Mouse (Mus musculus): ENCODE measurements around the gene Ppm1n. TPM values are rescaled to one million over a fixed set of nuclear protein-coding genes. Genes with fewer than 3 reads are reported as not detected.

The Ppm1n gene
- 0.05 TPM in 1 of 2 replicates, not detected in the other for polyA plus RNA-seq (2015; fragmentation: Nextera tagmentation; extraction: Ambion mirVana)

DNA sequence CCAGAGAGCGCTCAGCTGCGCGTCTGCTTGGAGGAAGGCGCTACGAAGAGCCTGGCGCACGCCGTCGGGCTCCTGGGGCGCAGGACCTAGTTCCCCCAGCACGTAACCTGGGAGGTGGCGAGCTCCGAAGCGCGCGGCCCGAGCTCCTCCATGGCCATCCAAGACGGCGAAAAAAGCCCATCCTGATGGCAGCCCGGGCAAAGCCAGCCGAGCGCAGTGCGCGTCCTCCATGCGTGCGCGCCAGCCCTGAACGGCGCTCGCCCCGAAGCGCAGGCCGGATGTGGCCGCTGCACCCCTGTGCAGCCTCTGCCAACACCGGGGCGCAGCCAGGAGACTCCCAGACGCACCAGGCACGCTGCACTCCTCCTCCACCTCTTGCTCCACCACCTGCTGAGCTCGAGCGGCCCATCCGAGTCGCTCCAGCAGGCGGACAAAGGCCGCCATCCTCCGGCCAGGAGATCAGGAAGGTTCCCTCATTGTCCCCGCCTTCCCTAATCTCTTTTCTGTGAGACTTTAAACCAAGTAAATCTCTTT, at the start of gene Ppm1n:
Gene Ppm1n (minus strand): TSS at position 484 of the 534 bp plus-strand sequence.
- WGBS (ENCODE audit: insufficient replicate concordance) = 1% methylated on average over 46 of the region's 46 CpGs
- Histone ChIP-seq H3K4me3 (replicated peaks) (0 out of 2 replicates have a peak within 1 kb of the TSS, but pooled peaks have one; percentile 9), H3K4me2 (peak within 1 kb of the TSS; percentile 28), H3K27me3 (peaks cover 81% of the 10 kb centered on the region), H3K27ac (replicated peaks) (no peak within 1 kb of the TSS), H3K9me3 (replicated peaks) (no peaks in the 10 kb centered on the region), H3K36me3 (replicated peaks) (no peaks in the 10 kb centered on the region), H3K4me1 (replicated peaks) (peaks cover 31% of the 10 kb centered on the region), H3K9ac (no peak within 1 kb of the TSS)
- no peak for ATAC-seq (ENCODE audit: insufficient read depth)

DNA sequence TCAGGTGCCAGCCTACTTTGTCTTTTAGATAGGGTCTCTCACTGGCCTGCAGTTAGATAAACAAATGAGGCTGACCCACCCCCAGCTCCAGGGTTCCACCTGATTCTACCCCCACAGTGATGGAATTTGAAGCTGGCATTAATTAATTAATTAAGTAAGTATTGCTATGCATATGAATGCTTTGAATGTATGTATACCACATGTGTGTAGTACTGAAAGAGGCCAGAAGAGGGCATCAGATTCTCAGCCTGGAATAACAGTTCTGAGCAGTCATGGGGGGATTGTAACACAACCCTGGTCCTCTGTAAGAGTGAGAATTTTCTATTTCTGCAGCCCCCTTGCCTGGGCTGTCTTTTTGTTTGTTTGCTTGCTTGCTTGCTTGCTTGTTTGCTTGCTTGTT, 48.6 kb upstream of the Ppm1n start:
- Histone ChIP-seq H3K36me3 (replicated peaks) (no peaks in the 10 kb centered on the region), H3K27ac (replicated peaks) (no peak overlapping the region), H3K4me2 (no peak overlapping the region), H3K9ac (no peak overlapping the region), H3K27me3 (peaks cover 69% of the 10 kb centered on the region), H3K4me1 (replicated peaks) (peaks cover 44% of the 10 kb centered on the region), H3K4me3 (replicated peaks) (no peak overlapping the region), H3K9me3 (replicated peaks) (no peaks in the 10 kb centered on the region)
- ATAC-seq (ENCODE audit: insufficient read depth) = no peak

DNA sequence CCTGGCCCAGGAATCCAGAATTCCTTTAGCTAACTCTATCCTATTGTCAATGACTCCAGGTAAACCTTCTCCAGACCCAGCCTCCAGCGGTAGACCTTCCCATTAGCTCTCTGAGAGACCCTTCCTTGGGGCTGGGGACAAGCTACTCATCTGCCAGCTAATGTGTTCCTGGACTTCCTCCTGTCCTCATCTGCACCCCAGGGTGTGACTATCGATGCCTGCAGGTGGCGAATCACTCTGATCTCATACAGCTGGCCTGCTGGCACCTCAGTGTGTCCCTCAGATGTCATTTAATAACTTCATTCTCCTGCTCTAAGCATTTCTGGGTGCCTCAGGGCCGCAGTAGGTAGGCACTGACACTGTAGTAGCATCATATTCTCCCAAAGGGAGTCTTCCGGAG, 47.9 kb upstream of the Ppm1n start:
- Histone ChIP-seq H3K9ac (no peak overlapping the region), H3K4me1 (replicated peaks) (peaks cover 39% of the 10 kb centered on the region), H3K36me3 (replicated peaks) (no peaks in the 10 kb centered on the region), H3K27ac (replicated peaks) (no peak overlapping the region), H3K27me3 (peaks cover 72% of the 10 kb centered on the region), H3K9me3 (replicated peaks) (no peaks in the 10 kb centered on the region), H3K4me2 (peak overlapping the region; percentile 85; the same call in 1 of the 2 replicates), H3K4me3 (replicated peaks) (no peak overlapping the region)
- 63% methylated on average over 5 of the region's 5 CpGs for WGBS (ENCODE audit: insufficient replicate concordance)
- ATAC-seq (ENCODE audit: insufficient read depth) = no peak

DNA sequence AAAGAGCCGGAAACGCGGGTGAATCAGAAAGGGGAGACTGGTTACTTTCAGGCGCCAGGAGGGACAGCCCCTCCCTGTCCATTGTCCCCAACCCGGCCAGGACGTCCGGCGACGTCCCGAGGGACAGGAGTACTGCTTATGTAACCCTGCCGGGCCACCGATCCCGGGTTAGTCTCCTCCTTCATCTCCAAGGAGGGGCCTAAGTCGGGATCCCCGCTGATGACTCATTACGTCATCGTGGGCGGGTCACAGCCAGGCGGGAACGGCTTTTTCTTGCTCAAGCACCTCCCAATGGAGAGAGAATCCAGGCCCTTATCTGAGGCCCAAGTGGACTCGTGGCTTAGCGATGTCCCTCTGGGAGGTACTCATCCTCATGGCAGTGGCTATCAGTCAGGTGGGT, 47.3 kb upstream of the Ppm1n start:
- Histone ChIP-seq H3K27ac (replicated peaks) (peak overlapping the region; percentile 45; the same call in 1 of the 2 replicates), H3K27me3 (peaks cover 72% of the 10 kb centered on the region), H3K4me1 (replicated peaks) (peaks cover 33% of the 10 kb centered on the region), H3K4me3 (replicated peaks) (peak overlapping the region; percentile 54), H3K4me2 (peak overlapping the region; percentile 85), H3K36me3 (replicated peaks) (no peaks in the 10 kb centered on the region), H3K9ac (peak overlapping the region; percentile 52), H3K9me3 (replicated peaks) (no peaks in the 10 kb centered on the region)
- peak; percentile 68 for ATAC-seq (ENCODE audit: insufficient read depth)
- WGBS (ENCODE audit: insufficient replicate concordance) = under 1% methylated on average over 22 of the region's 22 CpGs

DNA sequence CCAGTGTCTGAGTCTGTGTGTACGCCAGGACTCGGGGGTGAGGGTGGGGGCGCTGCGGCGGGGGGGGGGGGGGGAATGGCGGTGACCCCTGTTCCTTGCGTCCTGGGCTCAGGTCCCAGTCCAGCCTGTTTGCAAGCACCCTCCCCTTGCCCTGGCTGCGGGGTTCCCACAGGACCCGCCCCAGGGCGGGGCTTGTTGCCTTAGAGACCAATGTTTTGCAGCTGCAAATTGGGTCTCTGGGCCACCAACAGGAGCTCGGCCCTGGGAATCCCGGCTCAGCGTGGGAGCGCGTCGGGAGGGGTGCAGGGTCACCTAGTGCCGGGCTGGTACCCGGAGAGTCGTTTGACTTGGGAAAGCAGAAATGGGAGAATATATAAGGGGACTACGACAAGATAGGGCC, 46.5 kb upstream of the Ppm1n start:
- Histone ChIP-seq H3K4me2 (peak overlapping the region; percentile 85), H3K27ac (replicated peaks) (0 out of 2 replicates have a peak overlapping the region, but pooled peaks have one; percentile 45), H3K27me3 (peaks cover 70% of the 10 kb centered on the region), H3K4me1 (replicated peaks) (peaks cover 31% of the 10 kb centered on the region), H3K4me3 (replicated peaks) (peak overlapping the region; percentile 54), H3K9me3 (replicated peaks) (no peaks in the 10 kb centered on the region), H3K36me3 (replicated peaks) (no peaks in the 10 kb centered on the region), H3K9ac (peak overlapping the region; percentile 25; the same call in 1 of the 2 replicates)
- WGBS (ENCODE audit: insufficient replicate concordance) = 2% methylated on average over 20 of the region's 20 CpGs
- 0 out of 2 replicates have a peak, but pooled peaks have one; percentile 29 for ATAC-seq (ENCODE audit: insufficient read depth)

DNA sequence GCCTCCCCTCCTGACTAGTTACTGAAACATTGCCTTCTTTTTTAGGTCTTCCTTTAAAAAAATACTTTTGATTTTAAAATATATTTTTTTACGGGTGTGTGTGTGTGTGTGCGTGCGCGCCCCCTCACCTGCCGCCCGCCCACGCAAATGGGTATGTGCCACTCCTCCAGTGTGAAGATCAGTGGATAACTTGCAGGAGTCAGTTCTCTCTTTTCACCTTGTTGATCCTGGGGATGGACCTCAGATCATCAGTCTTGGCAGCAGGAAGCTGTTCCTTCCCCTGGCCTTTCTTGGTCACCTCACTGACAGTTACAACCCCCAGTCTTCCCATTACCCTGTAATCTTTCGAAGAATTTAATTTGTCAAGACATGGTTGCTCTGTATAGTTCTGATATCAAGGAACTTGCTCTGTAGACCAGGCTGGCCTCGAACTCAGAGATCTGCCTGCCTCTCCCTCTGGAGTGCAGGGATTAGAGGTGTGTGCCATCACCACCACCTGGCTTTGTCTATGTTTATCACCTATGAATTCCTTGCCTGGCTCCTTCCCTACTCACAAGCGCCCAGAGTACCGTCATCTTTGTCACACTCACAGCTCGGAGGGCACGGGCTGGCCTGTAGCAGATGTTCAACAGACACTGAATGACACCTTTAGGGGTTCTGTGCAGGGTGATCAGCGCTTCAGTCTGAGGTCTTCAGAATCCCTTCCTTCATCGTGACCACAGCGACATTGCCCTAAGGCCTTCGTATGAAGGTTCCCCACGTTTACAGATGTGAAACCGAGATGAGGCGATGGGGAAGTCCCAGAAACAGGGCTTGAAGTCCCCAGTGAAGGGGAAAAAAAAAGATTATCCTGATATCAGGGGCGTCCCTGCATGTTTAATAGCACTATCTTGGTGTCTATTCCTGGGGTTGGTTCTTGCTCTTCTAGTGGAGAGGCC, 45.7 kb upstream of the Ppm1n start:
- no peak for ATAC-seq (ENCODE audit: insufficient read depth)
- peaks cover 74% of the 10 kb centered on the region for H3K27me3 ChIP-seq
- peaks cover 33% of the 10 kb centered on the region for H3K4me1 ChIP-seq (replicated peaks)
- H3K9me3 ChIP-seq (replicated peaks) = no peaks in the 10 kb centered on the region
- 48% methylated on average over 21 of the region's 21 CpGs for WGBS (ENCODE audit: insufficient replicate concordance)
- 0 out of 2 replicates have a peak overlapping the region, but pooled peaks have one; percentile 25 for H3K9ac ChIP-seq
- H3K36me3 ChIP-seq (replicated peaks) = no peaks in the 10 kb centered on the region
- peak overlapping the region; percentile 85 for H3K4me2 ChIP-seq
- H3K27ac ChIP-seq (replicated peaks) = no peak overlapping the region
- H3K4me3 ChIP-seq (replicated peaks) = peak overlapping the region; percentile 54; the same call in 1 of the 2 replicates

DNA sequence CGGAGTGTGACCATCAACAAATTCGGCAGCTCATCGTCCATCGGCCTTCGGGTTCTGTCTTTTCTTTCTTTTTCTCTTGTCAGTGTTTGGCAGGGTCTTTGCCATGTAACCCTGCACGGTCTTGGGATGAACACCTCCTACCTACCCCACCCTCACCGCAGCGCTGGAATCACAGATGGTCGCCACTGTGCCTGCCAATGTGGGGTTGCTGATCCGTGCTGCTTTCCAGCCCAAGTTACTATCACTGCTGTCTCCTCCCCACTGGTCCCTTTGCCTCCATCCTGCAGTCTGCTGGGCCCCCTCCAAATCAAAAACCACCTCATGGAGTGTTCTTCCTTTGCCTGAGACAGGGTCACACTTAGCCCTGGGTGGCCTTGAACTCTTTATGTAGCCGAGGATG, 44.4 kb upstream of the Ppm1n start:
- H3K27ac ChIP-seq (replicated peaks) = no peak overlapping the region
- H3K36me3 ChIP-seq (replicated peaks) = no peaks in the 10 kb centered on the region
- H3K4me1 ChIP-seq (replicated peaks) = peaks cover 46% of the 10 kb centered on the region
- no peak overlapping the region for H3K4me2 ChIP-seq
- 73% methylated on average over 11 of the region's 11 CpGs for WGBS (ENCODE audit: insufficient replicate concordance)
- H3K9ac ChIP-seq = no peak overlapping the region
- H3K4me3 ChIP-seq (replicated peaks) = no peak overlapping the region
- H3K9me3 ChIP-seq (replicated peaks) = no peaks in the 10 kb centered on the region
- no peak for ATAC-seq (ENCODE audit: insufficient read depth)
- H3K27me3 ChIP-seq = peaks cover 77% of the 10 kb centered on the region

DNA sequence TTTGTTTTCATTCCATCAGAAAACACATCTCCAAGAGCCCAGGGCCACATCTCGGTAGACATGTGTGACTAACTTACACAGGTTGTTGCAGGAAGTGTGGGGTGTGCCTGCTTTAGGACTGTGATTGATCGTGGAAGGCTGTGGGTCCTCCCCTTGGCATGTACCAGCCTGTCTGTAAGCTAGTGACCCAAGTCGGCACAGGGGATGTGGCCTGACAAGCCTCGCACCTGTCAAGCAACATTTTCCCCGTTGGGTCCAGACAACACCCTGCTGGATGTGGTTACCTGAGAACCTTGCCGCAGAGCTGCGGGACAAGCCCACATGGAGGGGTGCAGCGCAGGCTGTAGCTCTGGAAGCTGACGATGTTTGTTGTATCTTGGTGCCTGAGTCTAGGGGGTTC, 42.6 kb upstream of the Ppm1n start:
- Histone ChIP-seq H3K27me3 (peaks cover 83% of the 10 kb centered on the region), H3K9ac (no peak overlapping the region), H3K4me3 (replicated peaks) (no peak overlapping the region), H3K4me2 (no peak overlapping the region), H3K4me1 (replicated peaks) (peaks cover 41% of the 10 kb centered on the region), H3K36me3 (replicated peaks) (no peaks in the 10 kb centered on the region), H3K27ac (replicated peaks) (no peak overlapping the region), H3K9me3 (replicated peaks) (no peaks in the 10 kb centered on the region)
- ATAC-seq (ENCODE audit: insufficient read depth) = no peak
- 41% methylated on average over 9 of the region's 9 CpGs for WGBS (ENCODE audit: insufficient replicate concordance)

DNA sequence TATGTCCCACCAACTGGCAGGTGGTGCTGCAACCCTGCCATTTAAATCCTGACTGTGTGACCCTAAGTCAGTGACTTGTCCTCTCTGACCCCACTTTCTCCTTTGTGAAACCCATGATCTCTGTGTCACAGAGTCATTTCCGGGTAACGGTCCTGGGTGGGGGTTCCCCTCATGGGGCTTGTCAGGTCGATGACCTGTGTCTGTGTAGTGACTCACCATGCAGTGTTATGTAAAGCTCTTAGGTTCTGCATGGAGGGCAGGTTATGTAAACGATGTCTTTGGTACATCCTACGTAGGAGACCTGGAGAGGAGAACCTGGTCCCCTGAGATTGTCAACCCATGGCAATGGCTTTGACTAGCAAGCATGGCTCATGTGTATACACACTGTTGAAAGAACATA, 41.6 kb upstream of the Ppm1n start:
- H3K4me3 ChIP-seq (replicated peaks) = no peak overlapping the region
- no peak overlapping the region for H3K9ac ChIP-seq
- peaks cover 87% of the 10 kb centered on the region for H3K27me3 ChIP-seq
- H3K4me2 ChIP-seq = no peak overlapping the region
- no peaks in the 10 kb centered on the region for H3K9me3 ChIP-seq (replicated peaks)
- WGBS (ENCODE audit: insufficient replicate concordance) = 49% methylated on average over 5 of the region's 5 CpGs
- no peak overlapping the region for H3K27ac ChIP-seq (replicated peaks)
- no peaks in the 10 kb centered on the region for H3K36me3 ChIP-seq (replicated peaks)
- ATAC-seq (ENCODE audit: insufficient read depth) = no peak
- peaks cover 30% of the 10 kb centered on the region for H3K4me1 ChIP-seq (replicated peaks)

DNA sequence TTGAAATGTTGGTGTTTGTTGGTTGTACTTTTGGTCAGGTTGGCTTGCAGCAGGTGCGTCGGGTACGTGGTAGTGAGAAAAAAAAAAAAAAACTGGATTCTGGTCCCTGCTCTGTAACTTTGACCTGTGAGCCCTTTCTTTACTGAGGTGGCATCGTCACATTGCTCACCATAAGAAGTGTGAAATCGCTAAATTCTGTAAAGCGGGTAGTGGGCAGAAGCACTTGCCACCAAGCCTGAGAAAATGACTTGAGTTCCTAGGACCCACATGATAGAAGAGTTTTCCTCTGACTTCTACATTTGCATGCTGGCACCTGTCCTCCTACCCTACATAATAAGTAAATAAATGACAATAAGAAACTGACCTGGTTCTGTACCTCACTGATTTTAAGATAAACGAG, 40.8 kb upstream of the Ppm1n start:
- ATAC-seq (ENCODE audit: insufficient read depth) = no peak
- Histone ChIP-seq H3K9ac (no peak overlapping the region), H3K36me3 (replicated peaks) (no peaks in the 10 kb centered on the region), H3K4me3 (replicated peaks) (no peak overlapping the region), H3K27me3 (peaks cover 93% of the 10 kb centered on the region), H3K4me2 (peak overlapping the region; percentile 76; the same call in 1 of the 2 replicates), H3K27ac (replicated peaks) (no peak overlapping the region), H3K4me1 (replicated peaks) (peaks cover 22% of the 10 kb centered on the region), H3K9me3 (replicated peaks) (no peaks in the 10 kb centered on the region)
- 28% methylated on average over 7 of the region's 7 CpGs for WGBS (ENCODE audit: insufficient replicate concordance)

DNA sequence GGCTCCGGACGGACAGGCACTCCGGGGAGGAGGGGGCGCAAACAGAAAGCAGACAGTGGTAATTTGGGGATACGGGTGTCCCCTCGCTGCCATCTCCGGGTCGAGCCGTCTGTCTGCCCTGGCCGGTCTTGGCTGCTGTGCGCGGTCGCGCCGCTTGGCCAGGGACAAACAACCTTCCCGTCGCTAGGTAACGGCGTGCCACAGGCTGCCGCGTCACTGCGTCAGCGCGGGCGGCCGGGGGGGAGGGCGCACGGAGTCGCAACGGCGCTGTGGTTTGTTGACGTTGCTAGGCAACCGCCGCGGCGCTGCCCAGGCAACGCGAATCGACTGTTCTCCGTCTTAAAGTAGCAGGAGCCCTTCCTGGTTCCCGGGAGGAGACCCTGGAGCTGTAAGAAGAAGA, 40.0 kb upstream of the Ppm1n start:
- no peak overlapping the region for H3K27ac ChIP-seq (replicated peaks)
- no peaks in the 10 kb centered on the region for H3K9me3 ChIP-seq (replicated peaks)
- peaks cover 96% of the 10 kb centered on the region for H3K27me3 ChIP-seq
- H3K4me2 ChIP-seq = peak overlapping the region; percentile 76
- H3K4me1 ChIP-seq (replicated peaks) = peaks cover 17% of the 10 kb centered on the region
- no peaks in the 10 kb centered on the region for H3K36me3 ChIP-seq (replicated peaks)
- peak overlapping the region; percentile 50 for H3K4me3 ChIP-seq (replicated peaks)
- H3K9ac ChIP-seq = no peak overlapping the region
- 0% methylated on average over 41 of the region's 41 CpGs for WGBS (ENCODE audit: insufficient replicate concordance)
- ATAC-seq (ENCODE audit: insufficient read depth) = peak; percentile 70
